Mouse (Mus musculus) megakaryocyte, embryonic 14.5 days (primary cell): Measurements from ENCODE around the gene Gcnt1.

Experiments used
- FLI1 ChIP-seq: IDR thresholded peaks from 2 replicates; pipeline ENCODE4 v1.6.1; 2012; ENCODE audit warnings: low read length, inconsistent platforms, mixed read lengths
- GATA1 ChIP-seq: IDR thresholded peaks from 3 replicates; pipeline ENCODE4 v1.6.1; 2012; ENCODE audit warnings: mixed read lengths, low read length, inconsistent platforms, borderline replicate concordance

- TF ChIP-seq GATA1 (no peak), FLI1 (no peak)
Observed at GRCm38 (mm10) chr19:17323006-17323688, 49.5 kb downstream of the Gcnt1 start.
